Mouse (Mus musculus): ENCODE results near the gene Rnf130. TPM values are rescaled to one million over a fixed set of nuclear protein-coding genes. Genes with fewer than 3 reads are reported as not detected.

Gene Rnf130
- polyA plus RNA-seq, 1 experiment from 2014 or later, result 64.1 TPM

GRCm38 (mm10) chr11:50149603-50150150 is 124.5 kb downstream of the Rnf130 start:
- H3K36me3 ChIP-seq (ENCODE audit: poor library complexity, severe bottlenecking), result peaks cover 98% of the 10 kb centered on the region
- no peak overlapping the region for H3K4me3 ChIP-seq
- no peaks in the 10 kb centered on the region for H3K27me3 ChIP-seq
- H3K4me1 ChIP-seq, result no peaks in the 10 kb centered on the region
- ATAC-seq, result no peak
- 93% methylated on average over 9 of the region's 9 CpGs for WGBS
- no peaks in the 10 kb centered on the region for H3K9me3 ChIP-seq (replicated peaks)
- H3K4me2 ChIP-seq, result no peak overlapping the region
- H3K9ac ChIP-seq, result no peak overlapping the region
- no peak overlapping the region for H3K27ac ChIP-seq

DNA sequence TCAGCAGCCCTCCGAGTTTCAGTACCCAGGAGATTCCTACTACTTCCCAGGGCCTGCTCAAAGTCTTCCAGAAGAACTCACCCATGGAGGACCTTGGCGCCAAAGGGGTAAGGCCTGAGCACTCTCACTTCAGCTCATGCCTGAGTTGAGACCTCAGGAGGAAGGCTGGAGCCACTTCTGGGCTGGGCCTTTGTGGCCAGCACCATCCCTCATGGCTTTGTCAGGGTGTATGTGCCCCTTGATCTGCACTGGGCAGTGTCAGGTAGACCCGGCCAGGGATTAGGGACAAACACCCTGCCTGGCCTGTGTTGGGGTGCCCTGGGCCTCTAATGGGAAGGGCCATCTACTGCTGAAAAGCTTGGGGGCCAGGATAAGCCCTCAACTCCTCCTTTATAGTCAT is 126.2 kb downstream of the Rnf130 start:
- H3K4me1 ChIP-seq, result no peaks in the 10 kb centered on the region
- H3K4me3 ChIP-seq, result no peak overlapping the region
- no peaks in the 10 kb centered on the region for H3K9me3 ChIP-seq (replicated peaks)
- peaks cover 98% of the 10 kb centered on the region for H3K36me3 ChIP-seq (ENCODE audit: poor library complexity, severe bottlenecking)
- no peaks in the 10 kb centered on the region for H3K27me3 ChIP-seq
- WGBS, result 83% methylated on average over 3 of the region's 3 CpGs
- no peak for ATAC-seq
- no peak overlapping the region for H3K27ac ChIP-seq
- no peak overlapping the region for H3K4me2 ChIP-seq
- H3K9ac ChIP-seq, result no peak overlapping the region

DNA sequence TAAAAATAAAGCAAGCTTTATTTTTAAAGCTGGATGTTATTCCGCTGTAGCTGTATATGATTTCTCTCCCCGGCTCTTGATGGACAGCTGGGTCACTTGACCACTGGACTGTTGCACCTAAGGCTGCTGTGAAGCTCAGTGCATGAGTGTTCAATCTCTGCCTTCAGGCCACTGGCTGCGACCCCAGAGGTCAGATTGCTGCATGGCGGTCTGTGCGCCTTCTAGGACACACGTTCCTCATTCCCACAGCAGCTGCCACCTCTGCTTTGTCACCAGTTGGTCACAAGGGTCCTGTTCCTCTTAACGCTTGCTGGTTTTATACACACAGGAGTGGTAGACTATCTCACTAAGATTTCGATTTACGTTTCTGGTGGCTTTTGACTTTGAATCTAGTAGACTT is 129.0 kb downstream of the Rnf130 start:
- H3K36me3 ChIP-seq (ENCODE audit: poor library complexity, severe bottlenecking), result peaks cover 100% of the 10 kb centered on the region
- H3K27me3 ChIP-seq, result no peaks in the 10 kb centered on the region
- H3K4me3 ChIP-seq, result no peak overlapping the region
- H3K4me1 ChIP-seq, result no peaks in the 10 kb centered on the region
- no peaks in the 10 kb centered on the region for H3K9me3 ChIP-seq (replicated peaks)
- no peak overlapping the region for H3K9ac ChIP-seq
- whole genome bisulfite sequencing, result 88% methylated on average over 9 of the region's 9 CpGs
- H3K4me2 ChIP-seq, result no peak overlapping the region
- no peak overlapping the region for H3K27ac ChIP-seq
- ATAC-seq, result no peak

MicroRNAs within 50 kb of the gene (microRNA counts, 519-probe panel; counts per million panel counts)
- microRNA mmu-miR-340-3p (3,519 counts per million, percentile 72 among the panel's probes with 10 or more counts), microRNA mmu-miR-340-5p (5,778 counts per million, percentile 95 among the panel's probes with 10 or more counts)

Small RNA genes within 50 kb of the gene (microRNA-seq; reads per million reads assigned to microRNA genes)
- gene Mir340, result 970 reads per million, percentile 77 among the genes with 10 or more reads in this experiment

Other genes with a start within 250 kb of the Rnf130 start
- 6.9 and 7.0 TPM in 2 replicates for gene Gfpt2, start 231.2 kb upstream of the Rnf130 start, polyA plus RNA-seq (2015; fragmentation: Nextera tagmentation; extraction: Ambion mirVana)
- 33.1 and 33.2 TPM in 2 replicates for gene Mapk9, start 178.6 kb upstream of the Rnf130 start, polyA plus RNA-seq (2015; fragmentation: Nextera tagmentation; extraction: Ambion mirVana)
- gene Rasgef1c, start 123.5 kb upstream of the Rnf130 start, polyA plus RNA-seq (2015; fragmentation: Nextera tagmentation; extraction: Ambion mirVana), result 5.7 and 6.3 TPM in 2 replicates
- gene Tbc1d9b, start 106.0 kb downstream of the Rnf130 start, polyA plus RNA-seq (2015; fragmentation: Nextera tagmentation; extraction: Ambion mirVana), result 30.2 and 33.0 TPM in 2 replicates
- gene Mrnip, start 149.1 kb downstream of the Rnf130 start, polyA plus RNA-seq (2015; fragmentation: Nextera tagmentation; extraction: Ambion mirVana), result 24.0 and 26.9 TPM in 2 replicates
- gene Sqstm1, start 185.5 kb downstream of the Rnf130 start, polyA plus RNA-seq (2015; fragmentation: Nextera tagmentation; extraction: Ambion mirVana), result 194 and 210 TPM in 2 replicates
- 10.1 and 12.9 TPM in 2 replicates for gene Mgat4b, start 185.5 kb downstream of the Rnf130 start, polyA plus RNA-seq (2015; fragmentation: Nextera tagmentation; extraction: Ambion mirVana)
- 1.1 and 1.2 TPM in 2 replicates for gene Ltc4s, start 213.3 kb downstream of the Rnf130 start, polyA plus RNA-seq (2015; fragmentation: Nextera tagmentation; extraction: Ambion mirVana)